Mouse (Mus musculus): ENCODE results near the gene Dcps. TPM values are rescaled to one million over a fixed set of nuclear protein-coding genes. Genes with fewer than 3 reads are reported as not detected.

The Dcps gene
- polyA plus RNA-seq, 1 experiment from 2014 or later: 63.7 TPM

DNA sequence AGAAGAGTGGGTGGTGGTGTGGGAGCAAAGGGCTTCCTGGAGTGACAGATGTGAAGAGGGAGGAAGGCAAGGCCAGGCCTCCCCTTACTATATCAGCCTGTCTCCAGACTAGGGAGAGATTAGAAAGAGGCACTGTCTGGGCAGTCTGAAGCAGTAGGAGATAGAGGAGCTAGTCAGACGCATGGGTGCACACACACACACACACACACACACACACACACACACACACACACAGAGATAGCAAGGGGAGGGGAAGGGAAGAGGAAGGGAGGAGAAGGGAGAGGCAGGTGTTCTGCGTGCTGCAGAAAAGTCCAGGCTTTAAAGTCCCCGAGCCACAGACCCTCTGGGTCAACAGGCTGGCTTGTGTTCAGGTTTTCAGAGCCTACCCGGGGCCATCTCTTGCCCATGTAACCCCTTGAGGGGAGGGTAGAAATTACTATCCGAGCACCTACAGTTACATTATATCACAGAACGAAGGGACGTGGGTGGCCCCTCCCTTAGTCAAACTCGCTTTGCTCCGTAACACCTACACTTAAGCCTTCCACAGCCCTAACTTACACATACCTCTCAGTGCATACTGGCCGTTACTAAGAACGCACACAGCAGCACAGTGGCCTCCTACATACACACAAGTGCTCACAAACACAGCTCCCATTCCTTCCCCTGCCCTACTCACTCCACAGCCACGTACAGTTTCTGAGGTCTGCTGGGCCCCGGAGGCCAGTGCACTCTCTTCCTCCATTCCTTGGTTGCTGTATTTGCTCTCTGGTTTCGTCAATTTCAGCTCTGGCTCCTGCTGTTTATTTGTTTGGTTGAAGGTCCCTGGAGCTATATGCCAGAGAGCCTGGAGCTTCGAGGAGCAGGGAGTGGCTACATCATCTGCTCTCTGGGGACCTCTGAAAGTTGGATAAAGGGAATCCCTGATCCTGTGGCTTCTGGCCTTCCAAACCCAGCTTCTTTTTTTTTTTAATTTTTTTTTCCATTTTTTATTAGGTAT is 69.7 kb downstream of the Dcps start:
- no peak for ATAC-seq (ENCODE audit: insufficient number of reproducible peaks, low FRiP score, low TSS enrichment, low read depth)
- no peaks in the 10 kb centered on the region for H3K9me3 ChIP-seq (replicated peaks)
- no peaks in the 10 kb centered on the region for H3K36me3 ChIP-seq
- H3K4me2 ChIP-seq (replicated peaks): no peak overlapping the region
- H3K4me1 ChIP-seq: peaks cover 48% of the 10 kb centered on the region
- 52% methylated on average over 14 of the region's 15 CpGs for WGBS
- no peak overlapping the region for H3K4me3 ChIP-seq (replicated peaks)
- H3K27ac ChIP-seq (replicated peaks): no peak overlapping the region; the same call in 1 of the 2 replicates
- no peaks in the 10 kb centered on the region for H3K27me3 ChIP-seq
- no peak overlapping the region for H3K9ac ChIP-seq

DNA sequence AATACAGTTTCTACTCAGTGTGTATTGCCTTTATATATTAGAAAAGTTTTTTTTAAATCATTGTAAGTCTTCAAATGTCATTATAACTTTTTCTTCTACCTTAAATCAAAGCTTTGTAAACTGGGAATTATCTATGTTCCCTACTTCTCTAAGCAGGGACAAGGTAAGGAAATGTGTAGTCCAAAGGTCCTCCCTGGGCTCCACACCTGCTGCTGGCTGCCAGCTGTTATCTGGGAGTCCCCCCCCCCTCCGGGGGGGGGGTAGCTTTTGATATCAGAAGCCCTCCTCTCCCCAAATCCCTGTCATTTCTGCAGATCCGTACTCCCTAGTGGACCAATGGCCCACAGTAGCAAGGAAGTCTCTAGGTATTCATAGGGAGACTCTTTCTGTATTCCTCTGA is 70.4 kb downstream of the Dcps start:
- Histone ChIP-seq H3K4me2 (replicated peaks) (no peak overlapping the region), H3K27ac (replicated peaks) (no peak overlapping the region), H3K4me3 (replicated peaks) (no peak overlapping the region), H3K27me3 (no peaks in the 10 kb centered on the region), H3K9me3 (replicated peaks) (no peaks in the 10 kb centered on the region), H3K4me1 (peaks cover 41% of the 10 kb centered on the region), H3K36me3 (no peaks in the 10 kb centered on the region), H3K9ac (no peak overlapping the region)
- 57% methylated on average over 2 of the region's 2 CpGs for WGBS
- ATAC-seq (ENCODE audit: insufficient number of reproducible peaks, low FRiP score, low TSS enrichment, low read depth): no peak

- H3K27me3 ChIP-seq: no peaks in the 10 kb centered on the region
- H3K36me3 ChIP-seq: no peaks in the 10 kb centered on the region
- H3K4me2 ChIP-seq (replicated peaks): no peak overlapping the region
- no peak for ATAC-seq (ENCODE audit: insufficient number of reproducible peaks, low FRiP score, low TSS enrichment, low read depth)
- WGBS: 75% methylated on average over 4 of the region's 4 CpGs
- no peak overlapping the region for H3K27ac ChIP-seq (replicated peaks)
- no peak overlapping the region for H3K9ac ChIP-seq
- no peak overlapping the region for H3K4me3 ChIP-seq (replicated peaks)
- peaks cover 34% of the 10 kb centered on the region for H3K4me1 ChIP-seq
- H3K9me3 ChIP-seq (replicated peaks): no peaks in the 10 kb centered on the region
Measured at GRCm38 (mm10) chr9:35104711-35105110, 71.2 kb downstream of the Dcps start.

- no peaks in the 10 kb centered on the region for H3K36me3 ChIP-seq
- WGBS: 72% methylated on average over 4 of the region's 4 CpGs
Measured at GRCm38 (mm10) chr9:35098762-35099161, 77.1 kb downstream of the Dcps start.

GRCm38 (mm10) chr9:35097901-35098300 is 78.0 kb downstream of the Dcps start:
- ATAC-seq (ENCODE audit: insufficient number of reproducible peaks, low FRiP score, low TSS enrichment, low read depth): no peak
- Histone ChIP-seq H3K27ac (replicated peaks) (no peak overlapping the region), H3K27me3 (no peaks in the 10 kb centered on the region), H3K9me3 (replicated peaks) (no peaks in the 10 kb centered on the region), H3K4me2 (replicated peaks) (no peak overlapping the region), H3K4me1 (no peaks in the 10 kb centered on the region), H3K9ac (no peak overlapping the region), H3K36me3 (no peaks in the 10 kb centered on the region), H3K4me3 (replicated peaks) (no peak overlapping the region)
- WGBS: 89% methylated on average over 4 of the region's 4 CpGs

More at GRCm38 (mm10) chr9:35098762-35099161, 77.1 kb downstream of the Dcps start:
- H3K4me2 ChIP-seq (replicated peaks): no peak overlapping the region
- H3K4me1 ChIP-seq: no peaks in the 10 kb centered on the region
- H3K27ac ChIP-seq (replicated peaks): no peak overlapping the region
- H3K9me3 ChIP-seq (replicated peaks): no peaks in the 10 kb centered on the region
- no peak overlapping the region for H3K4me3 ChIP-seq (replicated peaks)
- H3K27me3 ChIP-seq: no peaks in the 10 kb centered on the region
- ATAC-seq (ENCODE audit: insufficient number of reproducible peaks, low FRiP score, low TSS enrichment, low read depth): no peak
- H3K9ac ChIP-seq: no peak overlapping the region

DNA sequence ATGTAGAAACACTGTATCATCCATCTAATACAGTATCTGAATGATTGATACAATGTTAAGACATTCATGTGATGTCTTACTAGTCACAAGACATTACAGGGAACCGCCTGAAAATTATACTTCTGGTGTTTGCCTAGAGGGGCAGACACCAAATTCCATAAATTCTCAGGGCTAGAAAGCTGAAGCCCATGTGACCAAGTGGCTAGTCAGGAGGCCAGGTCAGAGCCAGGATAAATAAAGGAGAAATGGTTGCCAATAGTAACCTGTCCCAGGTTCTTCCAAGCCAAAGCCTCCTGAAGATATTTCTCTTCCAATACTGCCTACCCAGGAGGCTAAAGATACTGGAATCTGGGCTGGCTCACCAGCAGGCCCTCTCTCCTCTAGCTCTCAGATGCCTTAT is 80.1 kb downstream of the Dcps start:
- Histone ChIP-seq H3K36me3 (no peaks in the 10 kb centered on the region), H3K4me2 (replicated peaks) (no peak overlapping the region), H3K9me3 (replicated peaks) (no peaks in the 10 kb centered on the region), H3K4me1 (no peaks in the 10 kb centered on the region), H3K27me3 (no peaks in the 10 kb centered on the region), H3K9ac (no peak overlapping the region), H3K27ac (replicated peaks) (no peak overlapping the region), H3K4me3 (replicated peaks) (no peak overlapping the region)
- WGBS: 70% methylated on average over 1 of the region's 1 CpGs
- ATAC-seq (ENCODE audit: insufficient number of reproducible peaks, low FRiP score, low TSS enrichment, low read depth): no peak

DNA sequence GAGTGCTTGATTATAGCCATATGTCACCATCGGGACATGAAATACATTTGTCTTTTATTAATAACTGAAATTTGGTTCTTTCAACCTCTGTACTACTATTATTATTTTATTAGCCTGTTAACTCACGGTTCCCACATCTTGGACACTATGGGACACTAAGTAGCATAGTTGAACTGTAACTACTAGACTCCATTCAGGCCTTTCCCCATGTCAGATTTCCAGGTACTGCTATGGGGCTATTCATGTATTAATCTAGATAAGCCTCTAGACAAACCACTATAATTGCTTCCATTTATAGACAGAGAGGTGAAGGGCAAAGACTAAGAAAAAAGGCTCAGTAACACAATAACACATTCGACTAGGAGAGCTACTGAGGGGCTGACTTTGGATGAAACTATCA is 82.5 kb downstream of the Dcps start:
- Histone ChIP-seq H3K27me3 (no peaks in the 10 kb centered on the region), H3K4me3 (replicated peaks) (no peak overlapping the region), H3K4me2 (replicated peaks) (no peak overlapping the region), H3K27ac (replicated peaks) (no peak overlapping the region), H3K9ac (no peak overlapping the region), H3K9me3 (replicated peaks) (no peaks in the 10 kb centered on the region), H3K36me3 (no peaks in the 10 kb centered on the region), H3K4me1 (no peaks in the 10 kb centered on the region)
- WGBS: 76% methylated on average over 3 of the region's 3 CpGs
- no peak for ATAC-seq (ENCODE audit: insufficient number of reproducible peaks, low FRiP score, low TSS enrichment, low read depth)

- Histone ChIP-seq H3K4me3 (replicated peaks) (no peak overlapping the region), H3K4me2 (replicated peaks) (no peak overlapping the region), H3K27me3 (no peaks in the 10 kb centered on the region), H3K4me1 (no peaks in the 10 kb centered on the region), H3K9me3 (replicated peaks) (no peaks in the 10 kb centered on the region), H3K36me3 (no peaks in the 10 kb centered on the region), H3K27ac (replicated peaks) (no peak overlapping the region), H3K9ac (no peak overlapping the region)
- WGBS: 96% methylated on average over 2 of the region's 2 CpGs
- ATAC-seq (ENCODE audit: insufficient number of reproducible peaks, low FRiP score, low TSS enrichment, low read depth): no peak
Measured at GRCm38 (mm10) chr9:35092904-35093303, 83.0 kb downstream of the Dcps start.

Other genes with a start within 250 kb of the Dcps start
- 42.8 and 47.3 TPM in 2 replicates for gene St3gal4, start 56.8 kb downstream of the Dcps start, polyA plus RNA-seq (2015; fragmentation: Nextera tagmentation; extraction: Ambion mirVana)
- 145 and 157 TPM in 2 replicates for gene Srpr, start 24.1 kb upstream of the Dcps start, polyA plus RNA-seq (2015; fragmentation: Nextera tagmentation; extraction: Ambion mirVana)
- 10.7 and 12.3 TPM in 2 replicates for gene Tirap, start 24.2 kb upstream of the Dcps start, polyA plus RNA-seq (2015; fragmentation: Nextera tagmentation; extraction: Ambion mirVana)
- gene Foxred1, start 35.0 kb upstream of the Dcps start, polyA plus RNA-seq (2015; fragmentation: Nextera tagmentation; extraction: Ambion mirVana): 36.4 and 40.8 TPM in 2 replicates
- gene Fam118b, start 91.7 kb upstream of the Dcps start, polyA plus RNA-seq (2015; fragmentation: Nextera tagmentation; extraction: Ambion mirVana): 38.1 and 41.8 TPM in 2 replicates
- 25.9 and 27.0 TPM in 2 replicates for gene Rpusd4, start 91.8 kb upstream of the Dcps start, polyA plus RNA-seq (2015; fragmentation: Nextera tagmentation; extraction: Ambion mirVana)
- 15.3 and 16.3 TPM in 2 replicates for gene Cdon, start 245.1 kb upstream of the Dcps start, polyA plus RNA-seq (2015; fragmentation: Nextera tagmentation; extraction: Ambion mirVana)